Mouse (Mus musculus): Measurements from ENCODE around the gene Pea15a. TPM values are rescaled to one million over a fixed set of nuclear protein-coding genes. Genes with fewer than 3 reads are reported as not detected.
"Not testable (repeated sequence)": the region's sequence is repeated elsewhere in the genome, so short reads cannot be mapped to it uniquely, and the experiment has no call there.

Gene Pea15a
- polyA plus RNA-seq (2015; fragmentation: Nextera tagmentation; extraction: Ambion mirVana) = 79.3 and 83.7 TPM in 2 replicates

DNA sequence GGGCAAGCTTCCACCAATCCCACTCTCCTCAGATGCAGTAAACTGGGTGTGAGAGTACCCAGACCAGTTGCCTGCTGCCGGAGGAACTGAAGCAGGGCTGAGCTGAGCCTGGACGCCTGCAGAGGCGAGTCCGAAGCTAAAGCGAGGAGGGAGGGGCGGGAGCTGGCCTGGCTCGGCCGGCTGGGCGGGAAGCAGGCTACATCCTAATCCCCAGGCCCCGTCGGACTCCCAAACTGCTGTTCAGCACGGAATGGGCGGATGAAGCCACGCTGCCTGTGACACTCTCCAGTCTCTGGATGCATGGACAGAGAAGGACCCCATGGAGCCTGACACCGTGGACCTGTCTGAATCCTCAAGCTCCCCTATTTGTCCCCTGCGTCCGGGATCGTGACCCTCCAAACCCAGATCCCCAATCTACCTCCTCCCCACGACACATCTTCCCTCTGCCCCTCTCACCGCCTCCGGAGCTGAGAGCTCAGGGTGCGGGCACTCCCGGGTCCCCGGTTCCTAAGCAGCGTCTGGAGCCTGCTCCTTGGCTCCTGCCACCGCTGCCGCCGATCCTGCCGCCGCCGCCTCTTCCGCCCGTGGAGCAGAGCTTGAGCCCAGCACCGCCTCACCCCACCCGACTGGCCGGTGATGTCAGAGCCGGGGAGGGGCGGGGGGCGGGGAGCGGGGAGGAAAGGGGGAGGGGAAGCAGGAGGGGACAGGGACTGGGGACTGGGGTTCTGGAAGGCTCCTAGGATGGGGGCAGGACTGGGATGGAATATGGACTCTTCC is at the start of gene Pea15a:
TSS of gene Pea15a (minus strand) at position 664 of the 777 bp plus-strand sequence.
- Histone ChIP-seq H3K4me1 (peaks cover 59% of the 10 kb centered on the region), H3K4me3 (peak within 1 kb of the TSS; percentile 70), H3K27ac (peak within 1 kb of the TSS; percentile 81), H3K27me3 (no peaks in the 10 kb centered on the region), H3K9me3 (no peaks in the 10 kb centered on the region), H3K4me2 (peak within 1 kb of the TSS; percentile 82), H3K9ac (peak within 1 kb of the TSS; percentile 90), H3K36me3 (peaks cover 5% of the 10 kb centered on the region)
- WGBS = under 1% methylated on average over 38 of the region's 40 CpGs
- ATAC-seq (ENCODE audit: insufficient number of reproducible peaks, insufficient read depth, low FRiP score, low TSS enrichment, low read depth) = peak; percentile 68

GRCm38 (mm10) chr1:172247679-172248078 is 41.1 kb upstream of the Pea15a start:
- no peaks in the 10 kb centered on the region for H3K36me3 ChIP-seq
- ATAC-seq (ENCODE audit: insufficient number of reproducible peaks, insufficient read depth, low FRiP score, low TSS enrichment, low read depth) = no peak
- no peak overlapping the region for H3K27ac ChIP-seq
- H3K27me3 ChIP-seq = peaks cover 24% of the 10 kb centered on the region
- H3K9ac ChIP-seq = no peak overlapping the region
- H3K4me3 ChIP-seq = no peak overlapping the region
- 44% methylated on average over 2 of the region's 2 CpGs for WGBS
- no peak overlapping the region for H3K4me2 ChIP-seq
- H3K4me1 ChIP-seq = peaks cover 14% of the 10 kb centered on the region; the same call in 1 of the 2 replicates
- no peaks in the 10 kb centered on the region for H3K9me3 ChIP-seq

GRCm38 (mm10) chr1:172247216-172247615 is 40.6 kb upstream of the Pea15a start:
- H3K9me3 ChIP-seq = no peaks in the 10 kb centered on the region
- no peak overlapping the region for H3K9ac ChIP-seq
- H3K36me3 ChIP-seq = no peaks in the 10 kb centered on the region
- no peak for ATAC-seq (ENCODE audit: insufficient number of reproducible peaks, insufficient read depth, low FRiP score, low TSS enrichment, low read depth)
- WGBS = 76% methylated on average over 4 of the region's 4 CpGs
- H3K4me2 ChIP-seq = no peak overlapping the region
- H3K4me3 ChIP-seq = no peak overlapping the region
- peaks cover 24% of the 10 kb centered on the region for H3K27me3 ChIP-seq
- no peak overlapping the region for H3K27ac ChIP-seq
- peaks cover 14% of the 10 kb centered on the region; the same call in 1 of the 2 replicates for H3K4me1 ChIP-seq

GRCm38 (mm10) chr1:172244645-172245044 is 38.0 kb upstream of the Pea15a start:
- not testable (repeated sequence) for H3K9me3 ChIP-seq; H3K36me3 ChIP-seq; ATAC-seq (ENCODE audit: insufficient number of reproducible peaks, insufficient read depth, low FRiP score, low TSS enrichment, low read depth); H3K9ac ChIP-seq; H3K27ac ChIP-seq
- Histone ChIP-seq H3K4me2 (peak overlapping the region; percentile 30), H3K4me3 (0 out of 2 replicates have a peak overlapping the region, but pooled peaks have one; percentile 1), H3K27me3 (peaks cover 24% of the 10 kb centered on the region), H3K4me1 (peaks cover 14% of the 10 kb centered on the region; the same call in 1 of the 2 replicates)
- 45% methylated on average over 23 of the region's 23 CpGs for WGBS

DNA sequence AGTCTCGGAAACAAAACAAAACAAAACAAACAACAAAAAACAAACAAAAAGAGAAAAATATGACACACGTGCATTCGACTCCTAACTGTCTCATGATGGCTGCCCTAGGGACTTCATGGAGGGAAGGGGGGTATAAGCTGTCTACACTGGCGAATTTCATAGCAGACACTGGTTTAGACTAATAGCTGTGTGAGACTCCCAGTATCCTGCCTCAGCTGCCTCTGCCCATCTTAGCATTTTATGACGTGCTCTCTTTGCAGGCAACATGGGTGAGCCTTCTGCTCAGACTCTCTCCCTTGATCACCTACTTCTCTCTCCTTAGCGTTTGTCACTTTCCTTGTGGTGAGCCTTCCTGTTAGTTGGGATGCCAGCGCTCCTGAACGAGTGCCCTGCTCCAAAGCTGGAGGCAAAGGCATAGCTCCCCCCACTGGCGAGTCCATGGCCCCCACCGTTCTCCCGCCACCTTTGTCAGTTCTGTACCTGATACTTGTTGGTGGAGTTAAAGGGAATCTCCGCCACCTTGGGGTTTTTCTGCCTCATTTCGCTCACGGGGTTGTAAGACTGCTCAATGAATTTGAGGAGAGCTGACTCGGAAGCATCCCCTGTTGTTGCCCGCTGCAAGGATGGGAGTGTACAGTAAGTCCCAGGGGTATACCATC is 37.1 kb upstream of the Pea15a start:
- Histone ChIP-seq H3K27me3 (peaks cover 24% of the 10 kb centered on the region), H3K4me3 (no peak overlapping the region), H3K4me1 (peaks cover 14% of the 10 kb centered on the region; the same call in 1 of the 2 replicates), H3K36me3 (no peaks in the 10 kb centered on the region), H3K9me3 (no peaks in the 10 kb centered on the region), H3K9ac (no peak overlapping the region), H3K4me2 (peak overlapping the region; percentile 30; the same call in 1 of the 2 replicates), H3K27ac (no peak overlapping the region)
- 29% methylated on average over 16 of the region's 16 CpGs for WGBS
- ATAC-seq (ENCODE audit: insufficient number of reproducible peaks, insufficient read depth, low FRiP score, low TSS enrichment, low read depth) = no peak

DNA sequence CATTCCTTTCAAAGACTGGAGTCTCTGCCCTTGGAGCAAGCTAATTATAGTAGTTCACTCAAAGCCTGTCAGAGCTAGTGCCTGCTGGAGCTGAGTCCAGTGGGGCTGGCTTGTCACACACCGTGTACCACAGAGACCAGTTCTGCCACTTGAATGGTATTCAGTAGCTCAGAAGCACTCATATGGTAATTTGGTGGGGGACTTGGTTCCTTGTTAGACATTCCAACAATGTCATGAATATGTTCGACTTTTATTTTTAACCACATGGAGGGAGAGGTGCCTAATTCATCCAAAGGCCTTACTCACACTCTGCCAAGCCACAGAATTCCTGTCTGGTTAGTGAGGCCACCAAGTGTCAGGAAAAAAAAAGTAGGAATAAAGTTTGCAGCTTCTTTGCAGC is 35.8 kb upstream of the Pea15a start:
- H3K4me2 ChIP-seq = no peak overlapping the region
- H3K27ac ChIP-seq = no peak overlapping the region
- H3K36me3 ChIP-seq = no peaks in the 10 kb centered on the region
- H3K9me3 ChIP-seq = no peaks in the 10 kb centered on the region
- H3K9ac ChIP-seq = no peak overlapping the region
- 32% methylated on average over 2 of the region's 2 CpGs for WGBS
- H3K27me3 ChIP-seq = peaks cover 24% of the 10 kb centered on the region
- H3K4me1 ChIP-seq = peaks cover 14% of the 10 kb centered on the region; the same call in 1 of the 2 replicates
- peak; percentile 74; the same call in 1 of the 2 replicates for ATAC-seq (ENCODE audit: insufficient number of reproducible peaks, insufficient read depth, low FRiP score, low TSS enrichment, low read depth)
- H3K4me3 ChIP-seq = no peak overlapping the region

DNA sequence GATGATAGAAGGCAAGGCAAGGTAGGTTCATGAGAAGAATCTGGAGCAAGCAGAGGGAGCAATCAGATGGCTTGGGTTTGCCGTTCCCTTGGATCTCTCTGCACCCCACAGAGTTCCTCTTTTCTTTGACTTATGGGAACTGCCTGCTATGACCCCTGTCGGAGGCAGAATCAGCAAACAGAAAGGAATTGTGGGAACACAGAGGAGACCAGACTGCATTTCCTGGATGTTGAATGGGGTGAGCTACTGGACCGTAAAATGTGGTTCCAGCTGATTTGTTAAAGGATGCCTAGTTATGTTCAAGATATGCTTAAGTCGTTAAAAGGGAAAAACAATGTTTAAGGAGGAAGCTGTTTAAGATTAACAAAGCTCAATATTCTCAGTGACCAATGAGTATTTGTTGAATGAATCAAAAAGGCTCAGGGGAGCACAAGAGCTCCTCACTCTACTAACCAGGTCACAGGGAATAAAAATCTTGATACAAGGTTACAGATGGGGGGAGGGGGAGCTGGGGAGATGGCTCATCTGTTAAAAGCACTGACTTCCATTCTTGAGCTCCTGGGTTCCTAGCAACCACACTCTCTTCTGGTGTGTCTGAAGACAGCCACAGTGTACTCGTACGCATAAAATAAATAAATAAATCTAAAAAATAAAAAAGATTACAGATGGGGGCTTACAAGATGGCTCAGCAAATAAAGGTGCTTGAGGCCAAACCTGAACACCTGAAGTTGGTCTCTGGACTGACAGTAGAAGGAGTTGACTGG is 34.5 kb upstream of the Pea15a start:
- WGBS = 58% methylated on average over 6 of the region's 6 CpGs
- Histone ChIP-seq H3K9me3 (no peaks in the 10 kb centered on the region), H3K9ac (no peak overlapping the region), H3K4me3 (no peak overlapping the region), H3K36me3 (no peaks in the 10 kb centered on the region), H3K4me1 (peaks cover 14% of the 10 kb centered on the region; the same call in 1 of the 2 replicates), H3K27ac (no peak overlapping the region), H3K4me2 (no peak overlapping the region), H3K27me3 (peaks cover 24% of the 10 kb centered on the region)
- ATAC-seq (ENCODE audit: insufficient number of reproducible peaks, insufficient read depth, low FRiP score, low TSS enrichment, low read depth) = no peak

GRCm38 (mm10) chr1:172229215-172229614 is 22.6 kb upstream of the Pea15a start:
- ATAC-seq (ENCODE audit: insufficient number of reproducible peaks, insufficient read depth, low FRiP score, low TSS enrichment, low read depth) = no peak
- H3K27me3 ChIP-seq = no peaks in the 10 kb centered on the region
- no peak overlapping the region for H3K4me3 ChIP-seq
- H3K4me2 ChIP-seq = no peak overlapping the region
- no peak overlapping the region for H3K9ac ChIP-seq
- H3K27ac ChIP-seq = no peak overlapping the region
- no peaks in the 10 kb centered on the region for H3K9me3 ChIP-seq
- no peaks in the 10 kb centered on the region for H3K4me1 ChIP-seq
- H3K36me3 ChIP-seq = no peaks in the 10 kb centered on the region
- 75% methylated on average over 1 of the region's 1 CpGs for WGBS

DNA sequence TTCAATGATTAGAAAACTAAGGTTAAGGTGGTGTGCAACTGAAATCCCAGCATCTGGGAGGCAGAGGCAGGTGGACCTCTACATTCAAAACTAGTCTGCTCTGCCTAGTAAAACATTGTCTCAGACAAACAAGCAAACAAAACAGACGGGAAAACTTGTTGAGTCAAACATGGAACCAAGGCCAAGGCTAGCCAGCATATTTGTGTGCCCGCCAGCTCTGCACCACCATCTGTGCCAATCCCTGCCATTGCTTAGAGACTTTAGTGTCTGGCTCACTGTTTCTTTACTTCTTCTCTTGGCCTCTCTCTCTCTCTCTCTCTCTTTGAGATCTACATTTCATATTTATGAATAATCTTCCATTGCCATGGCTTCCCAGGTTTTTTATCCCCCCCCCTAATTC is 21.6 kb upstream of the Pea15a start:
- H3K4me2 ChIP-seq = no peak overlapping the region
- no peak overlapping the region for H3K4me3 ChIP-seq
- H3K36me3 ChIP-seq = no peaks in the 10 kb centered on the region

GRCm38 (mm10) chr1:172221297-172222063 is 14.9 kb upstream of the Pea15a start:
- ATAC-seq (ENCODE audit: insufficient number of reproducible peaks, insufficient read depth, low FRiP score, low TSS enrichment, low read depth) = peak; percentile 63
- H3K9ac ChIP-seq = peak overlapping the region; percentile 22; the same call in 1 of the 2 replicates
- H3K27me3 ChIP-seq = no peaks in the 10 kb centered on the region
- peaks cover 42% of the 10 kb centered on the region for H3K4me1 ChIP-seq
- H3K4me3 ChIP-seq = no peak overlapping the region
- H3K27ac ChIP-seq = peak overlapping the region; percentile 95
- H3K36me3 ChIP-seq = no peaks in the 10 kb centered on the region
- no peaks in the 10 kb centered on the region for H3K9me3 ChIP-seq
- 28% methylated on average over 11 of the region's 11 CpGs for WGBS
- H3K4me2 ChIP-seq = peak overlapping the region; percentile 14; the same call in 1 of the 2 replicates

More for the DNA sequence above, 21.6 kb upstream of the Pea15a start:
- 81% methylated on average over 2 of the region's 2 CpGs for WGBS
- ATAC-seq (ENCODE audit: insufficient number of reproducible peaks, insufficient read depth, low FRiP score, low TSS enrichment, low read depth) = no peak
- no peak overlapping the region for H3K9ac ChIP-seq
- no peaks in the 10 kb centered on the region for H3K27me3 ChIP-seq
- H3K27ac ChIP-seq = no peak overlapping the region
- H3K4me1 ChIP-seq = no peaks in the 10 kb centered on the region
- H3K9me3 ChIP-seq = no peaks in the 10 kb centered on the region

DNA sequence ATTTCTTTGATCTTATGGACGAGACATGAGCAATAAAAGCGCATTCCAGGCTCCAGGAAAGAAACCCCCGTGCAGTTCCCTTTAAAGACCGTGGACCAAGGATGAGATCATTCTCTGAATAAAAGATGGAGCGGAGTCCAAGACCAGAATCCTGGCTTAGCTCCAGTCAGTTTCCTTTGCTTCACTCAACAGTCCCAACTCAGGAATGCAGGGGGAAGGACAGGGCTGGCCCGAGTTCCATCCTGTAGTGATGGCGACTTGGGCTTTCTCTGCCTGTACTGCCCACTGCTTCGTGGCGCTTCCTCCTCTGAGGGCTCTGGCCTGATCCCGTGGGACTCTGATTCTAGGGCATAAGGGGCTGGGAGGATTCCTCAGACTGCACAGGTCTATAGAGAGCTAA is 13.8 kb upstream of the Pea15a start:
- peak overlapping the region; percentile 95 for H3K27ac ChIP-seq
- no peak overlapping the region for H3K9ac ChIP-seq
- no peak for ATAC-seq (ENCODE audit: insufficient number of reproducible peaks, insufficient read depth, low FRiP score, low TSS enrichment, low read depth)
- no peaks in the 10 kb centered on the region for H3K36me3 ChIP-seq
- no peak overlapping the region for H3K4me3 ChIP-seq
- WGBS = 43% methylated on average over 10 of the region's 10 CpGs
- H3K4me1 ChIP-seq = peaks cover 42% of the 10 kb centered on the region
- no peaks in the 10 kb centered on the region for H3K27me3 ChIP-seq
- H3K4me2 ChIP-seq = no peak overlapping the region
- no peaks in the 10 kb centered on the region for H3K9me3 ChIP-seq
